Mouse (Mus musculus): ENCODE data around the gene Klhdc8a.
"Not testable (repeated sequence)": the region's sequence is repeated elsewhere in the genome, so short reads cannot be mapped to it uniquely, and the experiment has no call there.

The Klhdc8a gene

DNA sequence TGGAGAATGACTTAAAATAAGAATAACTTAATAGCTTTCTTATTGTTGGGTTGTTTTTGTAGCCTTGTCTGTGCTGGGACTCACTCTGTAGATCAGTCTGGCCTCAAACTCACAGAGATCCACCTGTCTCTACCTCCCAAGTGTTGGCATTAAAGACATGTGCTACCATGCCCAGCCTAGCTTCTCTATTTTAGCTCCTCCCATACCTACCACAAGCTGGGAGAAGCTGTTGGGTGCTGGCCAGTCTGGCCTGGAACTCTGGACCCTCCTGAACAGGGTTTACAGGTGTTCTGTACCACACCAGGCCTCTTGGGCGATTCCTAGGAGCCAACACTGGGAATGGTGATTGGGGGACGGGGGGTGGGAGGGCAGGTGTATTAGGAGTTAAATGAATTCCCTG, 44.8 kb downstream of the Klhdc8a start:
- in situ Hi-C loops (cut with MboI; ENCODE audit: low sequenced_read_pairs) = no loop called here

DNA sequence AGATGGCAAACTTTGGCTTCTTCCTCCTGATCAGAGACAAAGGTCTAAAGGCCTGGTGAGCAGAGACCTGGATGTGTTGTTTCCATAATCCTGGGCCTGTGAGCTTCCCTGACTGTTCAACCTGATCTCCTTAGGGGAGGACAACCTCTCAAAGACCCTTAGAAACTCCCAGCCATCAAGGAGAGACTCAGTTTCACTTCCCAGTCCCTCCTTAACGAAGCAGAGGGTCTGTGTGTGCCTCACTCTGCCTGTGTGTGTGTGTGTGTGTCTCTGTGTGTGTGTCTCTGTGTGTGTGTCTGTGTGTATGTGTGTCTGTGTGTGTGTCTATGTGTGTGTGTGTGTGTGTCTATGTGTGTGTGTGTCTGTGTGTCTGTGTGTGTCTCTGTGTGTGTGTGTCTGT, 45.2 kb downstream of the Klhdc8a start:
- in situ Hi-C loops (cut with MboI; ENCODE audit: low sequenced_read_pairs) = no loop called here

DNA sequence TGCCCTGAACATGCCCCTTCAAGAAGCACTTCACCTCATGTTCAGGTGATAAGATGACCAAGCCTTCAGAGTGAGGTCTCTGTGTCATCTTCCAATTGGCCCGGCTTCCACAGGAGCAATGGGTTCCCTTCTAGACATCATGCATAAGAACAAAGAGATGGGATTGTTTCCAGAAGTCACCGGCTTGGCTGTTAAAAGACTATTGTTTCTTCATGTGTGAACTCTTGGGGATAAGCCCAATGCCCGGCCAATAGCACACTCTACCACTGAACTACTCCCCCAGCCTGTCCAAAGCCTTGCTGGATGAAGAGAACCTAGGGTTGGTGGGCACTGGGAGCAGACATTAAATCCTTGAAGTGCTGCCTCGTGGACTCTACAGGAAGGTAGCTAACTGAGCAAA, 47.1 kb downstream of the Klhdc8a start:
- in situ Hi-C loops (cut with MboI; ENCODE audit: low sequenced_read_pairs) = no loop called here

DNA sequence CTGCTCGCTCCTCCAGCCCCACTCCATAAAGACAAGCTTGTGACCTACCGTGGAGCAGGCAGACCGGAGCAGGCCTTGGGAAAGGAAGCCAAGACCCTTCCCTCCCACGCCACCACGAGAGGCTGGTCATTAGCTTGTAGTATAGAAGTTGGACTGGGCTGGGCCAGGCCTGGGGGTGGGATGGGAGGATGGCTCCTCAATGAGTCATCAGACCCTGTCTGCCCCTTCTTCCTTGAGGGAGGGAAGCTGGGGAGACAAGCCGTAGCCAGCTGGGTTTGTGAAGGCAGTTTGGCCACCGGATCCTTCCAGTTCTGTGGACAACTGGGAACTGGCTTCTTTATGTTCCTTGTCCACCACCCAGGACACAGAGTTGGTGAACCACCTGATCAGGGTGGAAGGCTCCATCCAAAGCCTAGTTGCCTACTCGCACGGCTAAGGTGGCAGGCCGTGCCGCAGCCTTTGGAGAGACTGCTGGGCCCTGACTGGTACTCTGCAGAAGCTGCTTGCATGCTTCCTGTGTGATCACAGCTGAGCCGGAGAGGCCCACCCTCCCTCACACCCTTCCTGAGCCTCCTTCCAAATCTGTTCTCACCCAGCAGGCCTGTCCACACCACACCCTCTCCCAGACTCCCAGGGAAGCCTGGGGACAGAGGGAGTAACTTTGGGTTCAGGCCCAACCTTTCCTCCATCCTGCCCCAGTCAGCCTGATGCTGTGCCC, 47.9 kb downstream of the Klhdc8a start:
- in situ Hi-C loops (cut with MboI; ENCODE audit: low sequenced_read_pairs) = no loop called here

DNA sequence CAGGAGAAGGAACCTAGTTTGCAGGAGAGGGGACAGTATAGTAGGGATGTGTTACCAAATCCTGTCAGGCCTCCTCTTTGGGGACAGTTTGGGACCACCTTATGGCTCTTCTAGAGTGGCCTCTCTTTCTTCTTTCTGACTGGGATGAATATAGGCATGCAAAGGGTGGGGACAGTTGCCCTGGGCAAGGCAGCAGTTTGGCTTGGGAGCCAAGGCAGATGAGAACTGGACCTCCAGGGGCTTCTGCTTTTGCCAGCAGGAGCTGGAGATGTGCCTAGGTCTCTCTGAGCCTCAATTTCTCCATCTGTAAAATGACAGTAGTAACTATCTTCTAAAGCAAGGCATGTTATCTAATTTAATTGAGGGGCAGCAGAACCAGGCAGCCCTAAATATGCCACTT, 48.5 kb downstream of the Klhdc8a start:
- in situ Hi-C loops (cut with MboI; ENCODE audit: low sequenced_read_pairs) = no loop called here

DNA sequence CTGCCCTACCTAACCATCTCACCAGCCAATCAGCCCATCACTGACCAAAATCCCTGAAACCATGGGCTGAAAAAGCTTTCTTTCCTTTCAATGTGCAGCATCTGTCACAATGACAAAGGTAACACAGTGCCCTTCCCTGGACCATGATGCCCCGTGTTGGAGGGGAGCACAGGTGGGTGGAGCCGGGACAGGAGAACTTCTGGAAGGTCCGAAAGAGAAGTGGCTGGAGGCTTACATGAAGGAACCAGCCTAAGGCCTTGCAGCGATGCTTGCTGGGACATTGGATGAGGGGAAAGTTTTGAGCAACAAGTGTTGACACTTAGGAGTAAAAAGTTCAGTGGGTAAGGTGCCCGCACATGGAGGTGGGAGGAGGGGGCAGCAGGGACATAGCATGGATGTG, 50.0 kb downstream of the Klhdc8a start:
- in situ Hi-C loops (cut with MboI; ENCODE audit: low sequenced_read_pairs) = no loop called here

DNA sequence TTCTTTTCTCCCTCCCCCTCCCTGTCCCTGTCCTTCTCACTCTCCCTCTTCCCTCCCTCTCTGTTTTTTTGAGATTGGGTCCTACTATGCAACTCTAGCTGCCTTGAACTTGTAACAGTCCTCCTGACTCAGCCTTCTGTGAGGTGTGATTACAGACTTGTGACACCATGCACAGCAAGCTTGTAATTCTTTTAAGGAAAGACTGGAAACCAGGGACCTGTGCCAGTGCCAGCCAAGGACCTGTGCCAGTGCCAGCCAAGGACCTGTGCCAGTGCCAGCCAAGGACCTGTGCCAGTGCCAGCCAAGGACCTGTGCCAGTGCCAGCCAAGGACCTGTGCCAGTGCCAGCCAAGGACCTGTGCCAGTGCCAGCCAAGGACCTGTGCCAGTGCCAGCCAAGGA, 50.6 kb downstream of the Klhdc8a start:
- in situ Hi-C loops (cut with MboI; ENCODE audit: low sequenced_read_pairs) = not testable (repeated sequence)

DNA sequence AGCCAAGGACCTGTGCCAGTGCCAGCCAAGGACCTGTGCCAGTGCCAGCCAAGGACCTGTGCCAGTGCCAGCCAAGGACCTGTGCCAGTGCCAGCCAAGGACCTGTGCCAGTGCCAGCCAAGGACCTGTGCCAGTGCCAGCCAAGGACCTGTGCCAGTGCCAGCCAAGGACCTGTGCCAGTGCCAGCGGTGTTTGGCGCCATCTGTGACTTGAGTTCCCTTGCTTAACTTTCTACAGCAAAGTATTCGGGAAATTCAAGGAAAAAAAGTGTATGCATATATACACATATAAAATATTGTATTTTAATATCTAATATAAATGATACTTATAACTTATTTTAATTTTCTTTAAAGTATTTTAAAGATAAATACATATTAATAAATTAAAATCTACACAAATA, 51.2 kb downstream of the Klhdc8a start:
- in situ Hi-C loops (cut with MboI; ENCODE audit: low sequenced_read_pairs) = not testable (repeated sequence)

DNA sequence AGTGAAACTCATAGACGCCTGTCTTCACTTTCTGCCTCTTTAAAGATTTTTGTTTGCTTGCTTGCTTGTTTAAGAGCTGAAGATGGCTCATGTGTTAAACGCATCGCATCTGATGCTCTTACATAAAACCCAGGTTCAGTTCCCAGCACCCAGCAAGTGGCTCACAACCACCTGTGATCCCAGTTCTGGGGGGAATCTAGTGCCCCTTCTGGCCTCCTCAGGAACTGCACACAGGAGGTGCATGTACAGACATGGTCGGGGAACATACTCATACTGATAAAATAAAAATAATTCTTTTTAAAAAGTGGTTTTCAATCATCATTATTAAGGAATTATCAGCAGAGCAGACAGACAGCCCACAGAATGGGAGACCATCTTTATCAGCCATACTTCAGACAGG, 52.6 kb downstream of the Klhdc8a start:
- in situ Hi-C loops (cut with MboI; ENCODE audit: low sequenced_read_pairs) = loop anchor here (5.0 kb wide), 1 partner anchor 34 kb away; the partner anchor contains the start of gene Nuak2

DNA sequence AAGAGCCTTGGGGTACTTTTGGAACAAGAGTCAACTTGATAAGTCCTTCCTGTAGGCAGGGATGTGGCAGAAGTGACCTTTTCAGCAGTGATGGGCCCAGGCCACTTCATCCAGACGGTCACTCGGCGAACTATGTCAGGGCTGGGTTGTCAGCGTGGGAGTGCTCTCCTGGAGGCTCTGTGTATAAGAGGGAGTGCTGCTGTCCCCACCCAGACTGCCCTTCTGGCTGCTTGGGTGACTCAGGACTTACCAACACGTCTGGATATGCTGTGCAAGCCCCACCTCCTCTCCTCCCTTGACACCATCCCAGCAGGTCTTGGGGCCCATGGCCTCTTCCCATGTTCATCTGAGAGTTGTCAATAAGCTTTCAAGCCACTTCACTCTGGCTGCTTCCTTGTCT, 55.0 kb downstream of the Klhdc8a start:
- in situ Hi-C loops (cut with MboI; ENCODE audit: low sequenced_read_pairs) = loop anchor here (5.0 kb wide), 1 partner anchor 36 kb away; the partner anchor contains the start of gene Nuak2

DNA sequence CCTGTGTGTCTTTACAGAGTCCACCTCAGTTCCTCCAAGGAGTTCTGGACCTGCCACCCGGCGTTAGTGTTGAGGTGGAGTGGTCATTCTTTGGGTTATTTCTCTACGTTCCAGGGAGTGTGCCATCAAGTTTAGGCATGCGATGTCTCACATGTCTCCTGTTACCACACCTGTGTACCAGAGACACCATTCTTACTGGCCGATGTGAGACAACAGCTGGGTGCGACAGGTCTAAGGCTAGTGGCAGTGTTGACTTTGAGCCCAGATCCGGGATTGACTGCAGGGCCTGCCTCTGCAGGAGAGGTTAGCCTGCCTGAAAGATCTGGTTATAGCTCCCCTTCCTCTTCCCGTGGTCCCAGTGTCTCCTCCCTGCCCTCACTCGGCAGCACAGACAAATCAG, 55.8 kb downstream of the Klhdc8a start:
- in situ Hi-C loops (cut with MboI; ENCODE audit: low sequenced_read_pairs) = loop anchor here (5.0 kb wide), 1 partner anchor 37 kb away; the partner anchor contains the start of gene Nuak2

DNA sequence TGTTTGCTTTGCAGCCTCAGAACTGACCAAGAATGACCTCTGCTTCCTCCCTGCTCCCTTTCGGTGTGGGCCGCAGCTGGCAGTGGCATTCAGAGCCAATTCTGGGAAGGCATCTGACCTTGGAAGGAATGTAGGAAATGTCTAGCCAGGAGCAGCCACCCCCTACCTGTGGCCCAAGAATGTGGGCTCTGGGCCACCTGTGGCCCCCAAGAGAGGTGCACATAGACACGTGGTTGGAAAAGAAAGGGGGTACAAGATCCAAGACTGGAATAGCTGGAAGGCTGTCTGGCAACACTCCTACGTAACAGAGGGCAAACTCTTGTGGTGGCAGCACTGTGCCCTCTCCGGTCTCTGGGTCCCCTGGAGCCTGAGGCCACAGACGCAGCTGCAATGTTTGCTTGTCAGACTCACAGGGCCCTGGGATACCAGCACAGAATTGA, 56.8 kb downstream of the Klhdc8a start:
- in situ Hi-C loops (cut with MboI; ENCODE audit: low sequenced_read_pairs) = no loop called here

DNA sequence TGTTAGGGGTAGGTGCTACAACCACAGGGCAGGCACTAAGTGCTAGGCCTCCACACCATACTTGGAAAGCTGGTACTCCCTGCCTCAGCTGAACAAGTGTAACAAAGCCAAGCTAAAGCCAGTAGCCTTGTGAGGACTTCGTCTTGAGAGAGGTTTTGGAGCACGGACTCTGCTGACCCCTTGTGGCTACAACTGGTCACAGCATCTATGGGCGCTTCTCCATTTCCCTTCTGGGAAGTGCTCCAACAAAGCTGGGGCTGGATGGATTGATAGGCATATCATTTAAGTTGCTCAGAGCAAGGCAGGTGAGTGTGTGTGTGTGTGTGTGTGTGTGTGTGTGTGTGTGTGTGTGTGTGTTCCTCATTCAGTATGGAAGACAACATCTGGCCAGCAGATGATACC, 57.4 kb downstream of the Klhdc8a start:
- in situ Hi-C loops (cut with MboI; ENCODE audit: low sequenced_read_pairs) = no loop called here

DNA sequence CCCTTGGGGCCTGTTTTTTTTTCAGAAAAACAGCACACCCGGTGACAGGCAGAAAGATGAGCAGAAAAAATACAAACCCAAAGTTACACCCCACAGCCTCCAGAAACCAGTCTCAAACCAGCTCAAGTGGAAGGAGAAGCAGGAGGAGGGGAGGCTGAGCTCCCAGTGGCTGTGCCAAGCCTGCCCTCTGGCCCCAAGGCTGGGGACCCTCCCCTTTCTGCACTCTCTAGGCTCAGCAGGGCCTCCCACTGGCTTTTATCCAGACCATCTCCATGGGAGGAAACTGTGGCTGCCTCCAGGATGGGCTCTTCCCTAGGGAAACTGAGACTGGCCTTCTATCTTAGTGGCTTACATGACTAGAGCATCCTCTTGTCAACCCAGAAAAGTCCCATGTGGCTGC, 58.4 kb downstream of the Klhdc8a start:
- in situ Hi-C loops (cut with MboI; ENCODE audit: low sequenced_read_pairs) = no loop called here
